Mouse (Mus musculus) CH12.LX (cell line): ENCODE measurements around the gene Ceacam9. TPM values are rescaled to one million over a fixed set of nuclear protein-coding genes. Genes with fewer than 3 reads are reported as not detected.
"Not testable (repeated sequence)": the region's sequence is repeated elsewhere in the genome, so short reads cannot be mapped to it uniquely, and the experiment has no call there.

Source experiments
- DNase-seq: peaks from one replicate; pipeline ENCODE4 v3.0.0-alpha.2; 2013; ENCODE audit errors: extremely low read depth
- H3K27ac ChIP-seq: 2 replicates; pipeline ENCODE4 v1.5.1; 2012; ENCODE audit warnings: low read depth, mild to moderate bottlenecking, control low read depth, moderate library complexity; ENCODE audit not compliant: insufficient read depth
- H3K27me3 ChIP-seq: replicated peaks from 2 replicates; pipeline ENCODE3; 2012; ENCODE audit warnings: inconsistent platforms
- H3K36me3 ChIP-seq, 2 experiments: replicated peaks in 1 of 2; 2 replicates each; pipeline versions ENCODE3 to v1.6.1; 2012; ENCODE audit warnings: inconsistent platforms in 1 of 2, low read length in 1 of 2, mild to moderate bottlenecking in 1 of 2, mixed read lengths in 1 of 2, moderate library complexity in 1 of 2; ENCODE audit not compliant: control insufficient read depth in 1 of 2, insufficient read depth in 1 of 2
- H3K4me1 ChIP-seq, 2 experiments: 2 replicates each; pipeline ENCODE4 v1.6.1; 2012; ENCODE audit warnings: inconsistent platforms in 1 of 2, moderate library complexity in 1 of 2; ENCODE audit not compliant: insufficient read depth in 2 of 2, control insufficient read depth in 1 of 2
- H3K4me2 ChIP-seq: 2 replicates; pipeline ENCODE4 v1.6.1; 2012; ENCODE audit warnings: low read depth, mild to moderate bottlenecking, control low read depth; ENCODE audit not compliant: poor library complexity, insufficient read depth, severe bottlenecking
- H3K4me3 ChIP-seq, 3 experiments: fragments of 150-350 bp in 1 of 3; sonication (generic) in 1 of 3; replicated peaks in 1 of 3; 2 replicates each; pipeline versions ENCODE3 to v1.5.1; 2011 to 2012; ENCODE audit warnings: low read depth in 2 of 3, low read length in 2 of 3, mild to moderate bottlenecking in 2 of 3, moderate library complexity in 2 of 3, control low read depth in 1 of 3, improper control_type of control experiment in 1 of 3, inconsistent platforms in 1 of 3, mixed read lengths in 1 of 3; ENCODE audit not compliant: poor library complexity in 1 of 3
- H3K79me2 ChIP-seq: replicated peaks from 2 replicates; pipeline ENCODE4 v1.6.1; 2012; ENCODE audit warnings: mild to moderate bottlenecking, moderate library complexity; ENCODE audit not compliant: control insufficient read depth, poor library complexity, insufficient read depth, severe bottlenecking; ENCODE audit errors: extremely low read depth
- H3K9ac ChIP-seq: 2 replicates; pipeline ENCODE4 v1.6.1; 2012; ENCODE audit warnings: low read depth, mild to moderate bottlenecking, control low read depth, moderate library complexity; ENCODE audit not compliant: insufficient read depth
- H3K9me3 ChIP-seq: replicated peaks from 2 replicates; pipeline ENCODE3; 2012; ENCODE audit warnings: low read length, inconsistent platforms, mixed read lengths
- CHD1 ChIP-seq: IDR thresholded peaks from 2 replicates; pipeline ENCODE4 v1.6.1; 2012; ENCODE audit warnings: low read depth, low read length, improper control_type of control experiment, inconsistent platforms
- E2F4 ChIP-seq: IDR thresholded peaks from 2 replicates; pipeline ENCODE4 v1.6.1; 2011; ENCODE audit warnings: low read depth, low read length, improper control_type of control experiment; ENCODE audit not compliant: insufficient replicate concordance
- ELF1 ChIP-seq: IDR thresholded peaks from 2 replicates; pipeline ENCODE4 v1.6.1; 2014; ENCODE audit warnings: low read depth, mild to moderate bottlenecking, inconsistent platforms, low read length, improper control_type of control experiment
- EP300 ChIP-seq: IDR thresholded peaks from 2 replicates; pipeline ENCODE4 v1.6.1; 2011; ENCODE audit warnings: low read length, improper control_type of control experiment
- GABPA ChIP-seq: IDR thresholded peaks from 2 replicates; pipeline ENCODE4 v1.6.1; 2012; ENCODE audit warnings: low read depth, low read length, improper control_type of control experiment, inconsistent platforms; ENCODE audit not compliant: insufficient replicate concordance
- IRF4 ChIP-seq: IDR thresholded peaks from 2 replicates; pipeline ENCODE4 v1.6.1; 2014; ENCODE audit warnings: low read depth, mild to moderate bottlenecking, inconsistent platforms, low read length, improper control_type of control experiment
- KAT2A ChIP-seq: IDR thresholded peaks from 2 replicates; pipeline ENCODE4 v1.6.1; 2012; ENCODE audit warnings: low read length, improper control_type of control experiment, inconsistent platforms; ENCODE audit not compliant: insufficient replicate concordance
- MAX ChIP-seq: IDR thresholded peaks from 2 replicates; pipeline ENCODE4 v1.6.1; 2011; ENCODE audit warnings: low read length, improper control_type of control experiment
- MAZ ChIP-seq: IDR thresholded peaks from 2 replicates; pipeline ENCODE4 v1.6.1; 2012; ENCODE audit warnings: low read depth, mild to moderate bottlenecking, inconsistent platforms, low read length, improper control_type of control experiment, moderate library complexity
- MEF2A ChIP-seq: IDR thresholded peaks from 2 replicates; pipeline ENCODE4 v1.6.1; 2014; ENCODE audit warnings: low read depth, mild to moderate bottlenecking, inconsistent platforms, low read length, improper control_type of control experiment, borderline replicate concordance
- MXI1 ChIP-seq: IDR thresholded peaks from 2 replicates; pipeline ENCODE4 v1.6.1; 2011; ENCODE audit warnings: mild to moderate bottlenecking, low read depth, low read length, improper control_type of control experiment
- MYC ChIP-seq: IDR thresholded peaks from 2 replicates; pipeline ENCODE4 v1.6.1; 2011; ENCODE audit warnings: low read depth, mild to moderate bottlenecking, improper control_type of control experiment, low read length
- NELFE ChIP-seq: IDR thresholded peaks from 2 replicates; pipeline ENCODE4 v1.6.1; 2011; ENCODE audit warnings: low read depth, low read length, improper control_type of control experiment
- POLR2AphosphoS2 ChIP-seq: IDR thresholded peaks from 2 replicates; pipeline ENCODE4 v1.6.1; 2011; ENCODE audit warnings: low read depth, low read length, improper control_type of control experiment
- RAD21 ChIP-seq: IDR thresholded peaks from 2 replicates; pipeline ENCODE4 v1.6.1; 2011; ENCODE audit warnings: low read depth, mild to moderate bottlenecking, low read length, improper control_type of control experiment, moderate library complexity
- SIN3A ChIP-seq: IDR thresholded peaks from 2 replicates; pipeline ENCODE4 v1.6.1; 2012; ENCODE audit warnings: low read length, improper control_type of control experiment, inconsistent platforms
- SMC3 ChIP-seq: IDR thresholded peaks from 2 replicates; pipeline ENCODE4 v1.6.1; 2011; ENCODE audit warnings: low read depth, low read length, improper control_type of control experiment
- USF2 ChIP-seq: conservative IDR thresholded peaks from 2 replicates; pipeline ENCODE4 v1.6.1; 2011; ENCODE audit warnings: low read depth, low read length, improper control_type of control experiment
- ZC3H11A ChIP-seq: IDR thresholded peaks from 2 replicates; pipeline ENCODE4 v1.6.1; 2012; ENCODE audit warnings: low read depth, mild to moderate bottlenecking, inconsistent platforms, low read length, improper control_type of control experiment
- ZKSCAN1 ChIP-seq: IDR thresholded peaks from 2 replicates; pipeline ENCODE4 v1.6.1; 2012; ENCODE audit warnings: low read depth, inconsistent platforms, low read length, improper control_type of control experiment, borderline replicate concordance
- ZMIZ1 ChIP-seq: IDR thresholded peaks from 2 replicates; pipeline ENCODE4 v1.6.1; 2012; ENCODE audit warnings: low read depth, mild to moderate bottlenecking, inconsistent platforms, low read length, improper control_type of control experiment
- ZNF384 ChIP-seq: IDR thresholded peaks from 2 replicates; pipeline ENCODE4 v1.6.1; 2012; ENCODE audit warnings: low read depth, low read length, improper control_type of control experiment, inconsistent platforms
- dilution Hi-C: fragments of 300-500 bp; cut with MboI; formaldehyde crosslinking; loops from 2 replicates; pipeline ENCODE4 v1.14.3; 2020; ENCODE audit warnings: low sequenced_read_pairs; ENCODE audit not compliant: extremely low pct_unique_long_range_greater_than_20kb, extremely low pct_ligation_motif_present
- in situ Hi-C: fragments of 300-500 bp; cut with MboI; formaldehyde crosslinking; loops from 3 replicates; pipeline ENCODE4 v1.14.3; 2019; ENCODE audit warnings: low sequenced_read_pairs, low pct_ligation_motif_present, low pct_unique_long_range_greater_than_20kb, mixed read lengths
- polyA plus RNA-seq: library from polyadenylated mRNA; unstranded; fragments of >175 nt; gene quantifications from 2 replicates; pipeline ENCODE4 v1.2.1, GENCODE M21; 2012; ENCODE audit warnings: low read depth; ENCODE audit not compliant: insufficient read length
- total RNA-seq, 2 experiments: library from RNA; depleted of rRNA; stranded (reverse); fragments of 300-350 nt in 1 of 2; fragments of >200 nt in 1 of 2; gene quantifications; 2 replicates each; pipeline ENCODE4 v1.2.3; 2012 to 2014

The Ceacam9 gene
- total and polyA plus RNA-seq, 3 experiments, result 0.21 TPM; not detected in 2

DNA sequence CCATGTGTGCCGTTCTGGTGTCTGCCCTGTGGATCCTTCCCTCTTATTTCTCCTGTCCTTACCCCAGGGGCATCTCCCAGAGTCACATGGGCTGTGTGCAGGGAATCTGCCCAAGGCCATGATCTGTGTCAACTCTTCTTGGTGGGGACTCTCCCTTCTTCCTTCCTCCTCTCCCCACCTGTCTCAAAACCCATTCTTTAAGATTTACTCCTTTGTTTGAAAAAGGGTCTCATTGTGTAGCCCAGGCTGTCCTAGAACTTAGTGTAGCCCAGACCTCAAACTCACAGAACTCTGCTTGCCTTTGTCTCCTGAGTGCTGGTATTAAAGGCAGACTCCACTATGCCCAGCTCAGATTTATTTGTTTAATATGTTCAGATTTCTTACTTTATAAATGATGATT is 46.1 kb upstream of the Ceacam9 start, which contains the start of gene Ceacam15:
TSS of gene Ceacam15 (minus strand) at position 101 of the 400 bp plus-strand sequence.
- H3K79me2 ChIP-seq, result no peaks in the 10 kb centered on the region
- H3K9ac ChIP-seq, result no peak within 1 kb of the TSS
- in situ Hi-C loops, result no loop called here
- H3K36me3 ChIP-seq, result no peaks in the 10 kb centered on the region
- H3K4me1 ChIP-seq, result peaks cover 0 to 10% of the 10 kb centered on the region in 2 experiments; a peak in 2 of 4 replicates
- no peak within 1 kb of the TSS for H3K4me3 ChIP-seq
- H3K4me2 ChIP-seq, result no peak within 1 kb of the TSS
- dilution Hi-C loops, result no loop called here
- H3K9me3 ChIP-seq, result no peaks in the 10 kb centered on the region
- H3K27ac ChIP-seq, result no peak within 1 kb of the TSS
- DNase-seq, result no peak
- peaks cover 18% of the 10 kb centered on the region for H3K27me3 ChIP-seq
- no peak for TF ChIP-seq EP300
- TF ChIP-seq SIN3A, result no peak
- no peak for TF ChIP-seq KAT2A
- no peak for TF ChIP-seq ZMIZ1
- no peak for TF ChIP-seq ZKSCAN1
- no peak for TF ChIP-seq SMC3
- no peak for TF ChIP-seq MYC
- TF ChIP-seq MAX, result no peak
- no peak for TF ChIP-seq MXI1
- TF ChIP-seq RAD21, result no peak
- TF ChIP-seq ZC3H11A, result no peak
- TF ChIP-seq E2F4, result no peak
- TF ChIP-seq, all 38 proteins: peak for 0

DNA sequence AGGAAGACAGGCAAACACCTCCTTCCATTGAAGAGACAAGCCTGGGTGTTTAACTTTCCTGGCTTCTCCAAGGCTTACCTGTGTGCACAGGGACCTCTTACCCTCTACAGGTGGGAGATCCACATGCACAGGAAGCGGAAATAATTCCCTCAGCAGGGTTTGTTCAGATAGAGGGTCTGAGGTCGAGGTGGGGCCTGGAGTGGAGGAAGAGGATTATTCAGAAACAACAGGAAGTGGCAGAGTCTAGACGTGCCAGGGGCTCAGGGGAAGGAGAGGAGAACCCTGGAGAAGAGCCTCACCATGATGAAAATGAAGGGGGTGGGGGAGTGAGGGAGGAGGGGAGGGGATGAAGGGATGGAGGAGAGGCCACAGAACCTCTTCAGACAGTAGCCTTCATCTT is 41.5 kb upstream of the Ceacam9 start:
- DNase-seq, H3K4me3 ChIP-seq, H3K36me3 ChIP-seq, H3K4me1 ChIP-seq, dilution Hi-C loops, in situ Hi-C loops, H3K27me3 ChIP-seq, H3K4me2 ChIP-seq, H3K79me2 ChIP-seq, H3K9ac ChIP-seq, H3K9me3 ChIP-seq, H3K27ac ChIP-seq: not testable (repeated sequence)

DNA sequence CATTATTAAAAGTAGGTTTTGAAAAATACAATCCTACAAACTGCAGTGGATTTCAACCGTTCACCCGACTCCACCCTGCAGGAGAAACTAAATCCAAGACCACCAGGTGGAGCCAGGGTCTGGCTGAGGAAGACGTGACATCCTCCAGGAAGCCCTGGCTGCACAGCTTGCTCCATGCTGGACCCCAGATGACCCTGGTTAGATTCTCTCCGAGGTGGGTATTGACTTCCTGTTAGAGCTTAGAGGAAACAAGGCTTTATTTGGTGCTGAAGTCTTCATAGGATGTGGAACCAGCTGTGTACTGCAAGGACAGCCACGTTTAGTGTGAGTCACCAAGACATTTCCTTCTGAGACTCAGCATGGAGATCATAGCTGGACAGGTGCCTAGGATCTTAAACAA is 32.5 kb upstream of the Ceacam9 start:
- no peak overlapping the region for H3K4me2 ChIP-seq
- no peak for TF ChIP-seq MXI1
- no peak for TF ChIP-seq ZNF384
- no peak for TF ChIP-seq E2F4
- TF ChIP-seq ZMIZ1, result no peak
- no peak for TF ChIP-seq MYC
- no peak for TF ChIP-seq MAZ
- no peak for TF ChIP-seq IRF4
- TF ChIP-seq KAT2A, result no peak
- no peak for TF ChIP-seq GABPA
- no peak for TF ChIP-seq NELFE
- no peak for TF ChIP-seq POLR2AphosphoS2
- no peak for TF ChIP-seq USF2
- TF ChIP-seq CHD1, result no peak
- no peak for TF ChIP-seq MEF2A
- TF ChIP-seq ELF1, result no peak
- H3K4me1 ChIP-seq, result no peaks in the 10 kb centered on the region
- no peak overlapping the region for H3K9ac ChIP-seq
- H3K79me2 ChIP-seq, result no peaks in the 10 kb centered on the region
- DNase-seq, result no peak
- no peak overlapping the region for H3K27ac ChIP-seq
- peaks cover 21% of the 10 kb centered on the region for H3K9me3 ChIP-seq
- no peaks in the 10 kb centered on the region for H3K27me3 ChIP-seq
- dilution Hi-C loops (no loop called here), in situ Hi-C loops (no loop called here)
- H3K4me3 ChIP-seq, result no peak overlapping the region
- no peaks in the 10 kb centered on the region for H3K36me3 ChIP-seq
